Mouse (Mus musculus) ZHBTc4 (cell line): Measurements from ENCODE around the gene Grik3.

Source experiments
- DNase-seq: peaks from one replicate; pipeline ENCODE4 v3.0.0-alpha.2; 2011; ENCODE audit warnings: low read depth, low spot score

Grik3 gene

DNA sequence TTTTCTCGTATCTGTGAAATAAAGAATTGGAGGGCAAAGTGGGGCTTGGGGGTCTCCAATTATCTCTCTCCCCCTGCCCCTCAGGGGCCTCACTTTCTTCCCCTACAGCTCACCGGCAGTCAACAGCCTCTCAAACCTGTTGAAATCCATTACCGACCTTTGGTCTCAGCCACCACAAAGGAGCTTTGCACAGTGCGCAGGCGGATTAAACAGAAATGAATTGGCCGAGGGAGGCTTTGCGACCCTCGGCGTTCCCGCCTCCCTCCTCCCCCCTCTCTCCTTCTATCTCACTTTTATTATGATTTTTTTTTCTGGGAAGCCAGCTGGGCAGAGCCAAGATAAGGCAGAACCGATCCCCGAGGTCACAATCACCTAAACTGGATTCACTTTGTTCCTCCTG lies 97.1 kb downstream of the Grik3 start:
- DNase-seq: no peak

DNA sequence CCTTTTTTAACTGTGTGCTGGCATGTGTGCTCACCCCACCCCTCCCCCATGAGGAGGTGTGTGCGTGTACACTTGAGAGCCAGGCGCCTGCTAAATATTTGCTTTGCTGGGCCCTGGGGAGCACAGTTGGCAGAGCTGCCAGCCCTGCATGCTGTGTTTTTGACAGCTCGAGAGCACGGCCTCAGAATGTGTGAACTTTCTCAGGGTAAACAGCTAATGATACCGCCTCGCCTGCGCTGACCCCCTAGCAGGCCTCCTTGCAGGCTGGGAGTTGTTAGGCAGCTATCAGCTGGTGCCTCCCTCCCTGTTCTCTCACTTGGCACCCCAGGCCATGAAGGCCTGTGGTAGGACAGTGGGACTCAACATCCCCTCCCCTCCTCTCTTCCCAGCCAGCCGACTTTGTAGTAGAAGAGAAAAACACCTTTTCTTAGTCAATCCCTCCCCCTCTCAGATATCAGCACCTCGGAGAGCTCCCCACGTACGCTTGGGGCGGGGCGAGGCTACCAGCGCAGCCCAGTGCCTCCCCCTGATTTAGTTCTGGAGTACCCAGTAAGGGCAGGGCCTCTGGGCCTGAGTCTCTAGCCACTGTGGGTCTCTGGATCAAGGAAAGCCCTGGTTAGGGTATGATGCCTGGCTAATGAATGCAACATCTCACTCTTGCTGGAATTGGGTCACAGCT lies 99.9 kb downstream of the Grik3 start:
- peak; percentile 81 for DNase-seq

DNA sequence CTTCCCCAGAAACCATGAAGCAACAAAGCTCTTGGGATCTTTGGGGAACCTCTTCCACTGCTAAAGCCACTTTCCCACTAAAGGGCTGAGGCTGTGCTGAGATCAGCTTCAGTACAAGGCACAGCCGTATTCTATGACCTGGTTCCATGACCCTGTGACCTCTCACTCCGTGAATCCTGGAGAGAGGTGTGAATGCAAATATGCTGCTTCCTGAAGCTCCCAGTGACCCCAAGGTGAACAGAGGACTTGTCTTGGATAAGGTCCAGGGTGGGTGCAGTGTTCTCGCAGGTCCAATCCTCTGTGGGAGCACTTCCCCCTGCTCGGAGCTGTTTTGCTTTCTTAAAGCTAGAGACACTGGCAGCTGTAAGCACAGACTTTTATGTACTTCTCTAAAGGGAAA lies 102.2 kb downstream of the Grik3 start:
- DNase-seq: no peak

DNA sequence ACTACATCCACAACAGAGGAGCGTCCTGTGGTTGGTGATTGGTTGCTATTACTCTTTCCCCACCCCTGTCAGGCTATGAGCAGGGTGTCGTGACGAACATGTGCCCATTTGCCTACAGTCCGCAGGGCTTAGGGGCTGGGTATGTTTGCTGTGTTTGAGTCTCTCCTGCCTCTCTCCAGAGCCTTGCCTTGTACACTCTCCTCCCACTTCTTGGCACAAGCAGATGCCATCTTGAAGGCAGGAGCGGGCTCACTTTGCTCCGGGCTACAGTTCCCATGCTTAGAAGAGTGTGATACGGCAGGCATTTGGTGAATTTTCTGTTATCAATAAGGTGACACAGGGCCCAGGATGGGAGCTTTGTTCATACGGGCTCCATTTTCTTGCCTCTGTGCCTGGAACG lies 104.5 kb downstream of the Grik3 start:
- no peak for DNase-seq

DNA sequence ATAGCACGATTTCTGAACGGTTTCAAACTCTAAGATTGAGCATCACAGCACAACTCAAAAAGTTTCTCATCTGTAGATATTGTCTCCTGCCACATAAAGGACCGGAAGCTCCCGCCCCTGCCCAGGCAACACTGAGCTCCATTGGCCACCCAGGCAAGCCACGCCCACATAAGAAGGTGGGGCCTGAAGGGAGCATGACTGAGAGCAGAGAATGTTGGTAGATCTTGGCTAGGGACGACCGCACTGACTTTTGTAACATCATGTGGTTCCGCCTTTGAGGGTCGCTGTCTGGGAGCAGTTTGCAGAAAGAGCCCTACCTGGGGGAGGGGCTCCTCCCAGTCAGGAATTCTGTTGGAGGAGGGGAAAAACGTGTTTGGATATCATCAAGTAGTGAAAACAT lies 108.2 kb downstream of the Grik3 start:
- peak; percentile 95 for DNase-seq

DNA sequence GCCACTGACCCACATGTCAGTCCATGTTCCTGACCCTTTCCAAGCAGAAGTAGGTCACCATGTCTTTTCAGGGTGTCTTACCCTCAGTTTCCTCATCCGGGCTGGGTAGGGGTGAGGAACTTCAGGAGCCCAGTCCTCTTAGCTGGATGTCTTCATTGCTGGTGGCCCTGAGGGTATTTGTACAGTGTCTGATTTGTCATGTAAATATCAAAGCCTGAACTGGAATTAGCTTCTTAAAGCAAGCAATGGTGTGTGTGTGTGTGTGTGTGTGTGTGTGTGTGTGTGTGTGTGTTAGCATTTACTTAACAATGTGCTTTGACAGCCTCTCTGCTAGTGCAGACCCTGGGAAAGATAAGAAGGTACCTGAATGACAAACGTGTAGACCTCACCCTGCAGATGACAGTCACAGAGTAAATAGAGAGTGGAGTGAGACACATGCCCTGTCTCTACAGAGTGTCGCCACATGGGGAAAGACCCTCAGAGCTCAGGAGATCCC lies 109.1 kb downstream of the Grik3 start:
- peak; percentile 89 for DNase-seq

DNA sequence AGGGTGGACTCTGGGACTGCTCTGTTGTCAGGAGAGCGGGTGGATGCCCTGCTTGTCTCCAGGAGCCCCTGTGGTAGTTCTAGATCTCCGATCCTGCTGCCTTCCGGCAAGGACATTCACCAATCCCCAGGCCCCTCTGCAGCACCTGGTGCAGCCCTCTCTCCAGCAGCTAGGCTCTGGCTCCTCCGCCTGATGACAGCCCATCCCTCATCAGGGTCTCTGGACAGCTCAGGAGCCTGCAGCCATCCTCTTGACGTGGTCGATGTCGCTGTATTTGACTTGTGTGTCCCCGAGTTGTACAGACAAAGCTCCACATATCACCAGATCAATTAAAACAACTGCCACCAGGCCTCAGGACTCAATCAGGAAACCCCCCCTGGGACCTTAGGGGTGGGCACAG lies 110.1 kb downstream of the Grik3 start:
- DNase-seq: no peak

DNA sequence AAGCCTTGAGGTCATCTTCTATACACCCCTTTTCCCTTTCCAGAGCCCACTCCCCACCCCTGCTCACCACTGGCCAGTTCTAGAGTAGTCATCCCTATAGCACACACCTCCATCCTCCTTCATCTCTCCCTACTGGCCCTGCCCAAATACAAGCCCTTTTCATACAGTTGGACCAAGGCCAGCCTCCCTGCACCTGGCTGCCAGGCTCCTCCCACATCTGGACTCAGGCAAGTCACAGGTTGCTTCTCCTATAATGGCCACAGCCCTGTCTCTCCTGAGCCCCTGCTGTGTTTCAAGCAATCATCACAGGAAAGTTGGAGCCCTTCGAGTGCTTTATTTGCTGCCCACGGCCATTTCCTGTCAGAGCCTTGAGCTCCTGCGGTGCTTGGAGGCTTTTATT lies 110.8 kb downstream of the Grik3 start:
- DNase-seq: peak; percentile 58

DNA sequence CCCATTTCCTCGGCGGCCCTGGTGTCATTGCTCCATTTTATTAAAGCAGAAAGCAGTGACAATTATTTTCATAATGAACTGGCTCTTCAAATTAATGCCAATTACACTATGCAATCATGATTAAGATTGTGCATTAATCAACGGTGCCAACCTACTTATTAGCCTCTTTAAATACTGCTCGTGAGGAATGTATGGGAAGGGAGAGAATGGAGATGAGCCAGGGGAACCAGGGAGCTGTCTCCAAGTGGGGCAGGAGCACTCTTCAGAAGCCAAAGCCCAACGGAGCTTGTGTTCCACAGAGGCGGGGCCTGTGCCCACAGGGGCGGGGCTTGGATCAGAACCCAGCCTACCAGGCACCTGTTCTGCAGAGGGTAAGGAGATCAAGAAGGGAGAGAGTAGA lies 114.0 kb downstream of the Grik3 start:
- peak; percentile 42 for DNase-seq

DNA sequence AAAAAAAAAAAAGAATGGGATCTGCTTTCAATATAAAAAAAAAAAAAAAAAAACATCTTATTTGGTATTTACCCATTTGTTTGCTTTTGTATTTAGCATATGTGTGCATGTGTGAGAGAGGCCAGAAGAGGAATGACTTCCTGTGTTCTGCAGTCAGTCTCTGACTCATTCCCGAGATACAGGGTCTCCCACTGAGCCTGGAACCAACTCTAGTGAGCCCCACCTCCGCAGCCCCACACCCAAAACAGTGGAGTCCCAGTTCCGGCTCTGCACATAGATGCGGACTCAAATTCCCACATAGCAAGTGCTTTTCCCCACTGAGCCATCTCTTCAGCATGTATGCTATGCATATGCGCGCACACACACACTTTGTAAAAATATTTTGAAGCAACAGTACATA lies 115.6 kb downstream of the Grik3 start:
- DNase-seq: peak; percentile 54

DNA sequence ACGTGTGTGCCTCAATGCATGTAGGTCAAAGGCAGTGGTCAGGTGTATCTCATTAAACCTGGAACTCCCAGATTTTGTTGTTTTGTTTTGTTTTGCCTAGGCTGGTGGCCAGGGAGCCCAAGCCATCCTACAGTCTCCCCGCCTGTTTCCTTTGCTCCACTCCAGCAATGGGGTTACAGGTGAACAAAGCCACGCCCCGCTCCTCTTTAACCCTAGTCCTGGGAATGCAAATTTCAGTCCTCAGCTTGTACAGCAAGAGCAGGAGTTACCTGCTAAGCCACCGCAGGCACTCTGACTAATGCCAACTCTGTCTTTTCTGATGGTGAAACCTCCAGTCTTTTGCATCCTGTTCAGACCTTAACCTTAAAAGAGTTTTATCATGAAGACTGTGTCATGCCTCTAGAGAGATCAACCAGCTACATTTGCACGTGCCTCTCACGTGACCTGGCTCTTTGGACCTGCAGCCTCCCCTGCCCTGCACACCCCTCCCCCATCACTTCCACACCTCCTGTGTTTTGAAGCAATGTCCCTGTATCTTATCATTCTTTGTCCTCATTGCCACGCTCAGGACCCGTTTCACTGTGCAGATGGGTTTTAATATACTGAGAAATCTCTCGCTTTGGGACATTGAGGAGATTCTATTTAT lies 117.0 kb downstream of the Grik3 start:
- peak; percentile 92 for DNase-seq

DNA sequence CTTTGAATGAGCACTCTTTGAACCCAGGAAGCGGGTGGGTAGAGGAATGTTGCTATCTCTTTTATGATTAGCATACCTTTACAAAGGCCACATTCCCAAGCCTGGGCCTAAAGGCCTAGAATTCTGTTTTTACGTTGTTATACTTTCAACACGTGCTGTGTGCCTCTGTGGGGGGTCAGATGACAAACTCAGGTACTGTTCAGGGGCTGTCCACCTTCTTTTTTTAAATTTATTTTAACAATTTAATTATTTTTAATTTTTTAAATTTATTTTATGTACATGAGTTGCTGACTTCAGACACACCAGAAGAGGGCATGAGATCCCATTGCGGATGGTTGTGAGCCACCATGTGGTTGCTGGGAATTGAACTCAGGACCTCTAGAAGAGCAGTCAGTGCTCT lies 118.4 kb downstream of the Grik3 start:
- peak; percentile 78 for DNase-seq

DNA sequence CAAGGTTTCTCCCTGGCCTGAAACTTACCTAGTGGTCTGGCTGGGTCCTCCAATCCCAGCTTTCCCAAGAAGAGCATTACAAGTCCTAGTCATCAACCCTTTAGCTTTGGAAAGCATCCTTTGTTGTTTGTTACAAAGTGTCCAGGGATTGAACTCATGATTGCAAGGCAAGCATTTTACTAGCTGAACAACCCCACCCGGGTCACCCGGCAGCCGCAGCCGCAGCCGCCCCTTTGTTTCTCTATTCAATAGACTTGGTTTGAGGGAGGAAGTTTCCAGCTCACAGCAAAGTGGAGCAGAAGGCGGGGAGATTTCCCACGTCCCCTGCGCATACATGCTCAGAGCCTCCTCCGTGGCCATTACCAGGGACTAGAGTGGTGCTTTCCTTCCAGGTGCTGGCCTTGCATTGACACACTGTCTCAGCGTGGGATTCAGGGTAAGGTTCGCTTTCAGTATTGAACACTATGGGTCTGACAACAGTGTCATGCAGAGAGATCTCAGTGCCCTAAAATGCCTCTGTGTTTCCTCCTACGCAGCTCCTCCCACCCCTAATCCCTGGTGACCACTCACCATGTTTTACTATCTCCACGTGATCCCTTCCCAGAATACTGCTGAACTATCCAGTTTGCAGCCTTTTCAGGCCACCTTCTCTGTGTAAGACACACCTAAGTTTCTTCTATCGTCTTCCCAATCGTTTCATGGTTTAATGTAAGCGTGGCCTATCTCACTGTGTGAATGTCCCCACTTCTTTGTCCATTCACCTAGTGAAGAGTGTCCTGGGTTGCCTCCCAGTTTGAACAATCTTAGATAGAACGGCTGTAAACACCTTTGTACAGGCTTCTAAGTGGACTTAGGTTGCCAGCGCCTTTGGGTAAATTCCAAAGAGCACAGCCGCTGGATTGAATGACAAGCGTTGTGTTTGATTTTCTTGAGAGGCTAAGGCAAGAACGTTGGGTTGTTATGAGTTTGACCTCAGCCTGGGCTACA lies 119.1 kb downstream of the Grik3 start:
- peak; percentile 94 for DNase-seq

DNA sequence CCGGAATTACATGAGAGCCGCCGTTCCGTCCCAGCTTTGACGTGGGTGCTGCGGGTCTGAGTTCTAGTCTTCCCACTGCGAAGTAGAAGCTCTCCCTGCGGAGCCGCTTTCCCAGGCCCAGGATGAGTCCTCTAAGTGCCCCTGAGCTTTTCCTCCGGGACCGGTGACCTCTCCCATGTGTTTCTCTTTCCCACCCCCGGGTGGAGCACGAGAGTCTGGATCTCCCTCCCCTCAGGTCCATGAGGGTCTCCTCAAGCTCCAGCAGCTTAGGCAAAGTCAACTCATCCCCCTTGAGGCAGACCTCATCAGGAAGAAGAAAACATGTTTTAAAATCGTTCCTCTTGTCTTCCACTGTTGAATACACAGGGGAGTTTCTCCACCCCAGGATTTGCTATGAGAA lies 127.4 kb downstream of the Grik3 start:
- peak; percentile 65 for DNase-seq

DNA sequence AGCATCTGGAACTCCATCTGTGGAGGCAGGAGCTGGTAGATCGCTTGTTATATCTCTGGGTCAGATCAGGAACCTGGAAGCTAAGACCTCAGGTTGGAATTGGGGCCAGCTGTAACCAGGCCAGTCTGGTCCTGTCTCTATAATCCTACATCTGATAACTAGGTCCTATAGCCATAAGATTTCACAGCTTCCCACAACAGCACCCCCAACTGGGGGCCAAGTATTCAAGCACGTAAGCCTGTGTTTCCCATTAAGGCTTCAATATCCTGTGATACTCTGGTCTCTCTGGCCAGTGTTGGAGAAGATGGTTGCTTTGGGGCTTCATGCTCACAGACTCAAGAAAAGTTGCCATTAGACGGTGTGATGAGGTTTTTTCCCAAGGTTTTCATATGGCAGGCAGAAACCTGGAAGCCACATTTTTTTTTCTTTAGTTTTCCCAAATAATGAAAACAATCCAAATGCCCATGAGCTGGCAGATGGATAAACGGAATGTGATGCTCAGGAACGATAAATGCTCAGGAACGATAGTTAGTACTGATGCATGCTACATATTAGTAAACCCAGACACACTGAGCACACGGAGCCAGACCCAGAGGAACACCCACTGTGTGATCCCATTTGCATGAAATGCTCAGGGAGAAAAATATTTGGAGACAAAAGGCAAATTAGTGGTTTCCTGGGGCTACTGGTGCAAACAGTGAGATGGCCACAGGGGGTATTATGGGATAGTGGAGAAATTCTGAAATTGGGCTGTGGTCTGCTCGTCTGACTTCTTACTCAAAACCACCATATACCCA lies 128.2 kb downstream of the Grik3 start:
- peak; percentile 42 for DNase-seq

DNA sequence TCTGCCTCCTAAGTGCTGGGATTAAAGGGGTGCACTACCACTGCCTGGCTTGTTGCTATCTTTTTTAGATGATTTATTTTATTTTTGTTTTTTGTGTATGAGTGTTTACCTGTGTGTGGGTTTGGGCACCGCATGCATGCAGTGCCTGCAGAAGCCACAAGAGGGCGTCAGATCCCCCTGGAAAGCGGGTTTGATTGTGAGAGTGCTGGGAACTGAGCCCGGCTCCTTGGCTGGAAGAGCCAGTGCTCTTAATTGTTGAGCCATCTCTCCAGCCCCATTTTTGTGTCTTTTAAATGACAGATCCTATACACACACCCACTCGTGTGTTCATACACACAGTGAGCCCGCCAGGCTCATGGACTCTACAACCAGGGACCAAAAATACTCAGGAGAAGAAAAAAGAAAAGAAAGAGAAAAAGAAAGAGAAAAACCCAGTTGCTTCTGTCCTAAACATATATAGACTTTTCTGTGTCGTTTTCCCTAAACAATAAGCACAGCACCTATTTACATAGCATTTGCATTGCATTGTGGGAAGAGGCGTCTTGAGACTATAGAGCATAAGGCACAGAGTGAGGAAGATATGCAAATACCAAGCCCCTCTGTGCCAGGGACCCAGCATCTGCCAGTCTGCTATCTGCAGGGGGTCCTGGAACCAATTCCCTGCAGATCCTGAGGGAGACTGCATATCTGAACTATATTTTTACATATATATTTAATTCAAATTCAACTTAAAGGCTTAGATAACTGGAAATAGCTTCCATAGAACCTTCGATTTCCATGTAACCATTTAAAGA lies 134.6 kb downstream of the Grik3 start:
- peak; percentile 74 for DNase-seq

DNA sequence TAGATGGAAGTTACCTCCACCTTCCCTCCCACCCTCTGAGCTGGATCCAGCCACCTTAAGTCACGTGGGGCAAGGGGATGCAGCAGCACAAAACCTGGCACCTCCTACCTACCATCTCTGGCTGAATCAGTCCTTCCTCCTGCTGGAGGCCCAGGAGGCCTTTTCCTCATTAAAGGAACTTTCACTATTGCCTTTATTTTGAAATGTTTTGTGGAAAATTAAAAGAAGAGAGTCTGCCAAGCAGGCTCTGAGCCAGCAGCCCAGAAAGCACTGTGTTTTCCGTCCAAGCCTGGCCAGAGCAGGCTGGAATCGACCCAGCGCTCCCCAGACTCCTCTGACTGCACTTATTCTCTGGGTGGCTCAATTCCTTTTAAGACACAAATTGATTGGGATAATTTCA lies 139.0 kb downstream of the Grik3 start:
- no peak for DNase-seq

DNA sequence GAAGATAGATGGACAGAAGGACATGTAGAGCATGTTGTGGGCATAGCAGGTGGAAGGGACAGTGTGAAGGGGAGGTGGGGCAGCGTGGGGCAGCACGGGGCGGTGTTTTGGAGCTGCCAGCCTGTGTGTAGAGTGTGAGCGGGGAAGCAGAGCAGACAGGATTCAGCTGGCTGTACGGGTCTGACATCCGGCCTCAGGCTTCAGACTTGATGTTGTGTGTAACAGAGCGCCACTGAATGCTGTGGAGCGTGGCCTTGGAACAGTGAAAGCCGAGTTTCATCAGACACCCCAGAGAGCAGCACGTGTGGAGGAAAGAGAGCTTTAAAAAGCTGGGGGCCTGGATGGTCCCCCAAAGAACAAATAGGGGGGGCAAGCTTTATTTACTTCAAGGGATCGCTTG lies 144.5 kb downstream of the Grik3 start:
- DNase-seq: peak; percentile 41

DNA sequence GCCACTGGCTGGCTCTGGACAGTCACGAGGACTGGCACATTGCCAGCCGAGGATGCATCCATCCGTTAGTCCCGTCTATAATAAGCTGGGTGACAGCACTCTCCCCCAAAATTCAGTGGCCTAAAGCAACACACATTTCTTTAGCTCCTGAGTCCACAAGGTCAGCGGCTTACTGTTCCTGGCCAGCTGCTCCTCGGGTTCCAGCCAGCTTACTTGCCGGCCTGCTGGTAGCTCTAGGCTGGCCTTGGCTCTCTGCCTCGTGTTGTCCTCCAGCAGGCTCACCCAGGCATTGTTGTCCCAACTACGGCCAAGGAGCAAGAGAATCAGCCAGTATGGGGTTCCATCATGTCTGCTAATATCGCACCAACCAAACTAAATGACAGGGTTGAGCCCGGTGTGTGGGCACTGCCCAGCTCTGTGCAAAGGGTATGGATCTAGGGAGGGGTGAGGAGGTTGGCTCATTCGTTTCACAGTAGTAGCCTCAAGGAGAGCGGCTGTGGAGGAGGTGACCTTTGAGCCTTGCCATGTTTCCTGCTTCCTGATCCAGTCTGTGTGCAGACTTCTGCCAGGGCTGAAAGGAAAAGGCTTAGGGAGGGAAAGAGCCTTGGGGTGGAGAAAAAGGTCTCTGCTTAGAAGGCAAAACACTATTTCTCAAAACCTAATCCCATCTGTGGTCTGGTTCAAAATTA lies 146.3 kb downstream of the Grik3 start:
- no peak for DNase-seq

DNA sequence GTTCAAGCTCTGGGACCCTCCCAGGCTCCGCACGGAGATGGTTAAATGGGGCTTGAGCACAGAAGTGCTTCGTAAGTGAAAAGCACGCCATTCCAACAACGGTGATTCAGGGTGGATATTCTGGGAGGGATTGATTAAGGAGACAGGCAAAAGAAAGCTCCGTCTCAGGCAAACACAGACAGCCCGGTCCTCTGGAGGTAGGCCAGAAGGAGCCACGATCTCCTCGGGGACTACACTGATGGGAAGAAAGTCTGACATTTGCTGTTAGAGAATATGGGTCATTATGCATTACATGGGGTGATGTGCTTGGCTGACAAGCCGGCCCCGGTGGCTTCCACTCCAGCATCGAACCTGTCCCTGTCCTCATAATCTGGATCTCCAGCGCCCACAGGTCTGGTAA lies 146.9 kb downstream of the Grik3 start:
- DNase-seq: no peak
